Mouse (Mus musculus) MEL-GATA-1-ER (cell line): ENCODE data around the gene Mief1.

Experiments
- DNase-seq: peaks from one replicate; pipeline ENCODE4 v3.0.0-alpha.2; 2012; ENCODE audit warnings: low read depth; ENCODE audit errors: extremely low read depth

The Mief1 gene

GRCm38 (mm10) chr15:80228071-80228800 is 5.6 kb upstream of the Mief1 start:
- no peak for DNase-seq

GRCm38 (mm10) chr15:80232331-80232730 is 1.5 kb upstream of the Mief1 start:
- DNase-seq, result no peak

- no peak for DNase-seq
Observed at GRCm38 (mm10) chr15:80233053-80233452, 765 bp upstream of the Mief1 start.

- DNase-seq, result no peak
Observed at GRCm38 (mm10) chr15:80235535-80235934, 1.7 kb downstream of the Mief1 start, which contains the start of gene AC140267.1. Gene AC140267.1, plus strand, starts transcription at chr15:80235835.

DNA sequence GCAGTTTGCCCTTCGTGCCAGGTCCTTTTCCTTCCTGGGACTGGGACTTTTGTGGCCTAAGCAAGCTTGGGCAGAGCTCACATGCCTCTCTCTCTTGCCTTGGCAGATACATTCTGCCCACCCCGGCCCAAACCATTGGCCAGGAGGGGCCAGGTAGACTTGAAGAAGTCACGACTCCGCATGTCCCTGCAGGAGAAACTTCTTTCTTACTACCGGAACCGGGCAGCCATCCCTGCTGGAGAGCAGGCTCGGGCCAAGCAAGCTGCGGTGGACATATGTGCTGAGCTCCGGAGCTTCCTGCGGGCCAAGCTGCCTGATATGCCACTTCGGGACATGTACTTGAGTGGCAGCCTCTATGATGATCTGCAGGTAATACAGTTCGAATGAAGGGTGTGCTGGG is 14.3 kb downstream of the Mief1 start:
- DNase-seq, result no peak

DNA sequence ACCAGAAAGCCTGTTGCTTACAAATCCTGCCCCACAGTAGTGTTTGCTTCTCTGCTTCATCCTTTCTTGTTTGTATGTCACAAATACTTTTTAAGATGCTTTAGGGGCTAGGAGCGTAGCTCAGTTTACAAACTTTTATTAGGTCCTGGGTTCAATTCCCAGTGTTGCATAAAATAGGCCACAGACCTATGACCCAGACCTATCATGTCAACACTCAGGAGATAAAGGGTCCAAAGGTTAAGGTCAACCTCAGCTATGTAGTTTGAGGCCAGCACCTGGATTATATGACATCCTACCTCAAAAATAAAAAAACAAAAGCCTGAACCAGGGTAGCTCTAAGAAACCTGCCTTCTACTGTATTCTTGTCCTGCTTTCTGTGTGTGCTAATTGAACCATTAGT is 14.8 kb downstream of the Mief1 start:
- no peak for DNase-seq

DNA sequence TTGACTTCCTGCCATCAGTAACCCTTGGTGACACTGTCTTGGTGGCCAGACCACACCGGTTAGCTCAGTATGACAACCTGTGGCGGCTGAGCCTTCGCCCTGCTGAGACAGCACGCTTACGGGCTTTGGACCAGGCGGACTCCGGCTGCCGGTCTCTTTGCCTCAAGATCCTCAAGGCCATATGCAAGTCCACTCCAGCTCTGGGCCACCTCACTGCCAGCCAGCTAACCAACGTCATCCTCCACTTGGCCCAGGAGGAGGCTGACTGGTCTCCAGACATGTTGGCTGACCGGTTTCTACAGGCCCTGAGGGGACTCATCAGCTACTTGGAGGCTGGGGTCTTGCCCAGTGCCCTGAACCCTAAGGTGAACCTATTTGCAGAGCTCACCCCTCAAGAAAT is 15.9 kb downstream of the Mief1 start:
- no peak for DNase-seq

DNA sequence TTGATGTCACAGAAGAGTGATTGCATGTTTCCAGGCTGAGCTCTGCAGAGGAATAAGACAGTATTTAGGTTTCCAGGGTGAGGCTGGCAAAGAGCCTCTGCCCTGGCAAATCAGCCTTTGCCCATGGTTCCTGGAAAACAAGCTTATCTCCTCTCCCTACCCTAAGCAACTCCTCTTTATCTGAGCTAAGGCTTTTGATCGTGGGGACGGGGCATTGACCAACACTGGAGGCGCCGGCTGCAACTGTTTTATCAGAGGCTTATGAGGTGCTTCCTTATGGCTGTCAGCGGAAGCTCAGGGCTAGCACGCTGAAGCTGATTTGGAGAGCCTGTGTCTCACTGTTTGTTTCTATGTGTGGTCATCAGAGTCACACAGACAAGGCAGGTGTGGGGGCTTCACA is 16.8 kb downstream of the Mief1 start:
- DNase-seq, result peak; percentile 65

GRCm38 (mm10) chr15:80253530-80253929 is 19.7 kb downstream of the Mief1 start:
- DNase-seq, result no peak

GRCm38 (mm10) chr15:80254207-80254606 is 20.4 kb downstream of the Mief1 start:
- DNase-seq, result no peak

DNA sequence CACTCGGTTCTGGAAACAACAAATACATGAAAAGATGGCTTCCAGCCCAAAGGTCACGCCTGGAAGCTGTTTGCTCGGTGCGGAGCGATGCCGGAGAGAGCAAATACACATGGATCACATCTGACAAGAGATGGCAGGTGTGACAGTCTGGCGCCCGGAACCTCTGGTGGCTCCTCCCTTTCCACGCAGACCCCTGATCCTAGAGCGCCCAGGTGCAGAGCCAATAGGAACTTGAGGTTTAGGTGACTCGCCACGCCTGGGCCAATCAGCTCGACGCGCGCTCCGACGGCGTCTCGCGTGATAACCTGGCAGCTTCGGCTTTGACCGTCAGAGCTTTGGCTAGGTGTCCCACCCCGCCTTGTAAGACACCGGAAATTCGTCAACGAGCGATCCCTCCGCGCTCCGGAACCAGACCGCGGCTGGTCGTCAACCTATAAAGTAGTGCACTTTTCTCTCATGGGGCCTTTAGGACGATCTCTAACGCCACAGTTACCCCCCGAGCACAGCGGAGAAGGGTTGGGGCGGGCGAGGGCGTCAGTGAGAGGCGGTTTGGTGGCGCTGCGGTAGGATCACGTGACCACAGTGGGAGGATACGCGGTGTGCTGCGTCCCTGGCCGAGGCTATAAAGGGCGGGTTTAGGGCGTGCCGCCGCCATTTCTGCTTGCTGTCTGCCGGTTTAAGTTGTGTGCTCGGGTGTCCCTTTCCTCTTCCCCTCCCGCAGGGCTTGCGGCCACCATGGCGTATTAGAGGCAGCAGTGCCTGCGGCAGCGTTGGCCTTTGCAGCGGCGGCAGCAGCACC is 21.2 kb downstream of the Mief1 start, which contains the start of gene Atf4:
TSS of gene Atf4 (plus strand) at position 338 of the 799 bp plus-strand sequence.
- DNase-seq, result peak; percentile 99

DNA sequence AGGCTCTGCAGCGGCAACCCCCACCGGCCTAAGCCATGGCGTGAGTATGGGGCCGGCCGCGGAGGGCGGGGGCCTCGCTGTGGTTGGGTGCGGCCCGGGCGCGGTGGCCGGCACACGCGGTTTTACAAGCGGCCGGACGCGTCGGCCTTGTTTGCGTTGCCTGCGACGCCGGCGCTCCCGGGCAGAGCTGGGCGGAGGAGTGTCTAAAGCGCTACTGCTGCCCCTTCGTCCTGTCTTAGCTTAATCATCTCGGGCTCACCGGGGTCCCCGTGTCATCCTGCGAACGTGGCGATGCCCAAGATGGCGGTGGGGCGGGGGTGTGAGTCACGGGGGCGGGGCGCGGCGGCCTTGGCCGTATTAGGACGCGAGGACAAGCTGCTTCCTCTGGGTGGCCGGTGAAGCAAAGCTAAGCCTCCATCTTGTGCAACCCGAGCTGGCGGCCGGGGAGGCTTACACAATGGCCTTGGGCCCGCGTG is 21.9 kb downstream of the Mief1 start:
- no peak for DNase-seq

GRCm38 (mm10) chr15:80256242-80256641 is 22.4 kb downstream of the Mief1 start:
- no peak for DNase-seq

GRCm38 (mm10) chr15:80256656-80257601 is 23.1 kb downstream of the Mief1 start:
- DNase-seq, result no peak

- no peak for DNase-seq
Observed at GRCm38 (mm10) chr15:80257602-80258239, 23.9 kb downstream of the Mief1 start.

DNA sequence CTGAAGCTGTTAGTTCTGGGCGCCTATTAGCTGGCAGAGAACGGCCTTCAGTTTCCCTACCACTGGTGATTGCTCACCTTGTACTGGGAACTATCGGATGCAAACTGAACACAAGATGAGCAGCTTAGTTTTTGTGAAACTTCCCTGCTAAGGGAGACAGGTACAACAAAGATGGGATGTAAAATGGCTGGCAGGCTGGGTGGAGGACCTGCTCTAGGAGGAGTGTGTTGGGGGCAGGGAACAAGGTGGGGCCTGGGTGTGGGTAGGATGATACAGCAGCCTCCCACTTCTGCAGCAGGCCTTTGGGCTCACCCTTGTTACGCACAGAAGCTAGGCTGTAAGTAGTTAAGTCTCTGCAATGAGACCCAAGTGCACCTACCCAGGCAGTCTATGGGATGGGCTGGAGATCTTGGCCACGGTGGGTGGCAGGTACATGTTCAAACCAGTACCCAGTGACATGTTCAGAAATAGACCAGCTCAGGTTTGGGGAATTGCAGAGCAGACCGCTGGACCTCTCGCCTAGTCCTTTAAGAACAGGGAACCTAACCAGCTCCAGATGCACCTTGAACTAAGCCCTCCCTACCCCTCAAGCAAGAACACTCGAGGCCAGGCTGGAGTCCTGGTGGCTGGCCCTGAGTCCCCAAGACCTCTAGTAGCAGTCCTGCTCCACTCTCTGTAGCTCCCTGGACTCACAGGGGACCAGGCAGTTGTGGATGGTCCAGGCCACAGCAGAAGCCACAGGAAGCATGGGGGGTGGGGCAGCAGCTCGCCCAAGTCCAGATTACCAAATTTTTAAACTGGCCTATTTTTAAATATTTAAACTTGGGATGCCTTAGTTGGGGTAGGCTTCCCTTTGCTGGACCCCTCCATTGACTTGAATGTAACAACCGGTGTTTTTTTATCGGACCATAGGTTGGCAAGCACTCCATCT is 24.7 kb downstream of the Mief1 start:
- DNase-seq, result no peak

- DNase-seq, result no peak
Observed at GRCm38 (mm10) chr15:80259406-80260045, 25.7 kb downstream of the Mief1 start.

GRCm38 (mm10) chr15:80260677-80261076 is 26.9 kb downstream of the Mief1 start:
- no peak for DNase-seq

DNA sequence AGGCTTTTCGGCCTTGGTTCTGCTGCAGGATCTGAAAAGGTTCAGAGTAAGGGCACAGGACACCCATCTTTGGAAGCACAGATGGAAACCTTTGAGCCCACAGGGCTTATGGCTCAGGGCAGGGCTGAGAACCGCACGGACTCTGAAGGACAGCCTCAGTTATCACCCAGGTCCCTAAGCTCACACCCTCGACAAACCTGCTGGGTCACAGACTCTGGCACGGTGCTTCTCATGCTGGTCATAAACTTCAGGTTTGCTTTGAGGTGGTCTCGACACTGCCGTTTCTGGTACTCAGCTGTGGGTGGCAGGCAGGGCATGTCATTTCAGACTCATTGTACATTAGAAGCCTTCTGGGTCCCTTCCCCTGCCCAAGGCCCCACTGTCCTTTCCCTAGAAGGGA is 27.3 kb downstream of the Mief1 start:
- DNase-seq, result no peak
